Mouse (Mus musculus) WW6 (cell line): ENCODE results near the gene Ramp3.

Source experiments
- DNase-seq: peaks from one replicate; pipeline ENCODE4 v3.0.0-alpha.2; 2013; ENCODE audit warnings: low read depth, low spot score

The Ramp3 gene

DNA sequence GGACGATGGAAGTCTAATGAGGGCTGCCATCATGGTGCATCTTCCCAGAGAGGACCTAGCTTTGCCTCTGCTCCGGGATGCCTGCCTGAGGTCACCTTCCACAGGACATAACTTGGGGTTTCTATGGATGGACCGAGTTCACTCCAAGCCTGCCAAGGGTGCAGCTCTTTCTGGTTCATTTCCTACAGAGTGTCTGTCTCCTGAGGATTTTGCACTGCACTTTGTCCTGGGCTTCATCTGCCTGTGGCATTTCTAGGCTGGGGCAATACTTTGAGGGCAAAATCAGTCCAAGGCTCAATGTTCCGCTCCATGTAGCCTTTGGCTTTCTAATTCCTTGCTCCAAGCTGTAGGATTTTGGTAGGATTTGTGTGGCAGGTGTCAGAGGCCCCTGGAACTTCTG, 12.5 kb downstream of the Ramp3 start:
- no peak for DNase-seq

DNA sequence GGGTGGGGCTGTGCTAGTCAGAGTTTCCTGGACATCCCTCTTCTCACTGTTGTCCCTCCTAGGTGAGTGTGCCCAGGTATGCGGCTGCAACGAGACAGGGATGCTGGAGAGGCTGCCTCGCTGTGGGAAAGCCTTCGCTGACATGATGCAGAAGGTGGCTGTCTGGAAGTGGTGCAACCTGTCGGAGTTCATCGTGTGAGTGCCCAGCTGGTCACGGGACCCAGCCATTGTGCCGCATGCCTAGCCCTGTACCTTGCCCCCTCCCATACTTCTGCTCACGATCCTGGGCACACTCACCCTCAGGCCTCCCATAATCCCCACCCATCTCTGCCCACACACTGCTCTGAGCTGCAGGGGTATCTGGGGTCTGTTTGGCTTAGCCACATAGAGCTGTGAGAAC, 16.4 kb downstream of the Ramp3 start:
- DNase-seq = no peak

DNA sequence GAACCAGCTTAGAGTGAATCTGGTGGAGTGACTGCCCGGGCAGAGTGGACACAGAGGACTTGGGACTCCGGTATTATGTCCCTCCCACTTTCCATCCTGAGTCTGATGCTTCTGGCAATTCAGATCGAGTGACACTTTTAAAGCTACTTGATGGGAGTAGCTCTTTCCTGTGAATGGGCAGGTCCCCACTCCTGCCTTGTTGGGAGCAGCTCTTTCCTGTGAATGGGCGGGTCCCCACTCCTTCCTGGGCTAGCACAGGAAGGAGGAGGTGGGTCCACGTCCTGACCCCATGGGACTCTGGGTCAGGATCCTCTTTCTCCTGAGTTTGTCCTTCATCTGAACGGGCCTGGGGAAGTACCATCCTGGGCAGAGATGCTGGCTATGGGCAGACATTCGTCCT, 17.1 kb downstream of the Ramp3 start:
- no peak for DNase-seq

GRCm38 (mm10) chr11:6676641-6677040, 18.3 kb downstream of the Ramp3 start:
- no peak for DNase-seq

GRCm38 (mm10) chr11:6677530-6677929, 19.2 kb downstream of the Ramp3 start:
- no peak for DNase-seq

GRCm38 (mm10) chr11:6679694-6680396, 21.5 kb downstream of the Ramp3 start:
- DNase-seq = no peak

DNA sequence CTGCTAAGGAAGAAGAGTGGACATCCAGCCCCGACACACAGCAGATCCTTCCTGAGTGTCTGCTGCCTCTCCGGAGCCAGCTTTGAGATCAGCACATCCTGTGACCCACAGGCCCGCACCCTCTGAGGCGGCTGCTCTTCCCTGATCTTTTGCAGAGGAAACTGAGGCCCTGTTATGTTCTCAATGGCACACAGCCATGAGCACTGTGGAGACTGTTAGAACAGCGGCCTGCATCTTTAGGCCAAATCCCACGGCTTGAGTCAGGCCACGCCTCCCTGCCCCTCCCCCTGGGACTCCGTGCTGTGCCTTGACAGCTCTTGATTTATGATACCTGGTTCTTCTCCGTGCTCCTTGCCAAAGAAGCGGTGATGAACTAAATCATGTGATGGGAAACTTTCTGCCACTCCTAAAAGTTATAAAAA, 22.1 kb downstream of the Ramp3 start:
- DNase-seq = peak; percentile 43

- no peak for DNase-seq
Observed at GRCm38 (mm10) chr11:6684741-6685140, 26.4 kb downstream of the Ramp3 start.

DNA sequence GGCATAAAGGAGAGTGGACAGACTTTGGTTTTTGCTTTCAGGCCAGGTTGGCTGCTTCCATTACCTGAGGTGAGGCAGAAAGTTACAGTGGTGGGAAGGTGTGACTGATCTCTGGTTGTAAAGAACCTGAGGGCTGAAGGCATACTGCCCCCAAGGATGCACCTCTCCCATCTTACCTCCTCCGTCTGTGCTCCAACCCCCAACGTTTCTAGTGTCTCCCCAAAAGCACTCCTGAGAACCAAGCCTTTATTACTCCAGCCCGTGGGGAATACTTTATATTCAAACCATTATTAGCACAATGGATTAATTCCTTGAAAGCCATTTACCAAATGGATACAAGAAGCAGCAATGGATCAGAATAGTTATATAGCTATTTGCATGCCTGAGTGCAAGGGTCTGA, 30.6 kb downstream of the Ramp3 start:
- no peak for DNase-seq

DNA sequence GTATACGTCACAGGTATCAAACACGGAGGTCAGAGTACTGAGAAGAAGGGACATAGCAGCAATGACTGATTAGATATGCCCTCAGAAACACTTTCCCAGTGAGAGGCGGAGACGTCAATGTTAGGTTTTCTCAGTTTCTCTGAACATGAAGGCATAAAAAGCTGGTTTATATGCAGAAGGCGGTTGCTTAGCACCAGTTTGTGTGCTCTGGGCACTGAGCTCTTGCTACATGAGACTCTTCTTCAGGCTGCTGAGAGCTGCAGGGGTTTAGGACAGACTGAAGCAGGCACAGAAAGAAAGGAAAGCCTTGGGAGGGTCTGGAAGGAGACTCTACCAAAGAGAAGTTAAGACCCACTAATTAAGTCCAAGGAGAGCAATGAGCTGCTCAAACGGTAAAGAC, 34.0 kb downstream of the Ramp3 start:
- no peak for DNase-seq

GRCm38 (mm10) chr11:6694114-6694513, 35.8 kb downstream of the Ramp3 start:
- no peak for DNase-seq

GRCm38 (mm10) chr11:6695176-6695575, 36.9 kb downstream of the Ramp3 start:
- DNase-seq = no peak

DNA sequence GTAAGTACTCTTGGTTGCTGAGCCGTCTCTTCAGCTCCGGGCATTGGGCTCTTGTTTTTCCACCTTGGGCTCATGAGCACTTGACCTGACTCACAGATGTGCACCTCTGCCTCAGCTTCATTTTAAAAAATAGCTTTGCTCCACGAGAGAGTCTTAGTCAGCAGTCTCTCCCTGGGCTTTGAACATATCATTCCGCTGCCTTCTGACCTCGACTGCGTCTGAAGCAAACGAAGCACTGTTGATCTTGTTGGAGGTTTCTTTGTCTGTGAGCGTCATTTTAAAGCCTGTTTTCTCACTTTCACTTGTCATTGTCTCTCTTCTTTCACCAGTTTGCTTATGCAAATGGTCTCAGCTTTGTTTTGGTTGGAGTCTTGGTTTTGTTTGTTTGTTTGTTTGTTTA, 38.2 kb downstream of the Ramp3 start:
- DNase-seq = no peak

- DNase-seq = no peak
Observed at GRCm38 (mm10) chr11:6697751-6698150, 39.4 kb downstream of the Ramp3 start.

- DNase-seq = no peak
Observed at GRCm38 (mm10) chr11:6698281-6698680, 40.0 kb downstream of the Ramp3 start.

GRCm38 (mm10) chr11:6702258-6702657, 43.9 kb downstream of the Ramp3 start:
- no peak for DNase-seq

DNA sequence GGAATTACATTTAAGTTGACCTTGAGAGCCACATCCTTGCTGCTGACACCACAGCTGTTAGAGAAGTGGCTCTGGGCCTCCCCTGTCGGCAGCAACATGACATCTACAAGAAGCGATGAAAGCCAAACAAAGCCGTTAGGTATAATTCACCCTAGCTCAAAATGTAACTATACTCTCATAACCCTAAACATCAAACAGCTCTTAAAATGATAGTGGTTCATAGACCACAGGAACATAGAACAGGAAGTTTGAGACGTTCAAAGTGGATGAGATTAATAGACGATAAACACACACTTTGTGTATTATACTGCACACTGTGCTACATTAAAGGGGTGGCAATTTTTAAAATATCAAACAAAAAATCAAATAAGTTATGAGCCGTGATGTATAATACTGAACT, 46.5 kb downstream of the Ramp3 start:
- no peak for DNase-seq

- no peak for DNase-seq
Observed at GRCm38 (mm10) chr11:6705516-6705915, 47.2 kb downstream of the Ramp3 start.

- no peak for DNase-seq
Observed at GRCm38 (mm10) chr11:6706796-6707195, 48.5 kb downstream of the Ramp3 start.

DNA sequence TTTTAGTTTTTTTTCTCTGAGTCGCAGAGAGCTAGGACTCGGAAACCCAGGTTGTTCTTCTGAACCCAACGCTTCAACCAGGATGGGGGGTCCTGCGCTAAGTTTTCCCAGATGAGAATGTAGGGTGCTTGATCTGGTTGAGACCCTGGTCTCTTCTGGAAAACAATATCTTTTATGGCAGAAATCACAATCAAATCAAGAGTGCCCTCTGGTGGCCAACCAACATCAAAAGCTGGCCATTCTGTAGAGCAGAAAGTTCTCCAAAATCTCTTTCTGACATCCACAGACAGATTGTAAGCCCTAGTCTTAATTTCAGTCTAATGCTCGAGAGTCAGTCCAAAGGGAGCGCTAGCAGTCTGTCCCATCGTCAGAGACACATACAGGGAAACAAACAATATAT, 50.1 kb downstream of the Ramp3 start:
- no peak for DNase-seq

DNA sequence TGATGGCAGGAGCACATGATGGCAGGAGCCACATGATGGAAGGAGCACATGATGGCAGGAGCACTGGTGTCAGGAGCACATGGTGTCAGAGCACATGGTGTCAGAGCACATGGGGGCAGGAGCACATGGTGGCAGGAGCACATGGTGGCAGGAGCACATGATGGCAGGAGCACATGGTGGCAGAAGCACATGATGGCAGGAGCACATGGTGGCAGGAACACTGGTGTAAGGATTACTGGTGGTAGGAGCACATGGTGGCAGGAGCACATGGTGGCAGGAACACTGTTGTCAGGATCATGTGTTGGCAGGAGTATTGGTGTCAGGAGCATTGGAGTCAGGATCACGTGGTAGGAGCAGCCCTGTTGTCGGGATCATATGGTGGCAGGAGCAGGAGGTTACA, 52.1 kb downstream of the Ramp3 start:
- no peak for DNase-seq

- DNase-seq = no peak
Observed at GRCm38 (mm10) chr11:6720746-6721145, 62.4 kb downstream of the Ramp3 start.

GRCm38 (mm10) chr11:6726921-6727320, 68.6 kb downstream of the Ramp3 start:
- DNase-seq = no peak
